Mouse (Mus musculus) hindbrain, embryonic 15.5 days (tissue): ENCODE data around the gene Filip1l. TPM values are rescaled to one million over a fixed set of nuclear protein-coding genes. Genes with fewer than 3 reads are reported as not detected.

Experiments used
- ATAC-seq: fragments of 200-750 bp; cut with Nextera tagmentation; 2 replicates; pipeline ENCODE4 v1.8.0; 2017; ENCODE audit warnings: low read depth, moderate number of reproducible peaks, moderate TSS enrichment; ENCODE audit not compliant: low FRiP score
- H3K27ac ChIP-seq: fragments of 300-500 bp; sonication (generic); replicated peaks from 2 replicates; pipeline ENCODE4 v1.5.1; 2015; ENCODE audit warnings: mild to moderate bottlenecking, inconsistent platforms
- H3K27me3 ChIP-seq: fragments of 300-500 bp; sonication (generic); 2 replicates; pipeline ENCODE4 v1.6.1; 2015; ENCODE audit warnings: control low read depth, inconsistent platforms
- H3K36me3 ChIP-seq: fragments of 300-500 bp; sonication (generic); 2 replicates; pipeline ENCODE4 v1.6.1; 2015; ENCODE audit warnings: control low read depth, inconsistent platforms
- H3K4me1 ChIP-seq: fragments of 300-500 bp; sonication (generic); replicated peaks from 2 replicates; pipeline ENCODE4 v1.6.1; 2015; ENCODE audit warnings: control low read depth, inconsistent platforms
- H3K4me2 ChIP-seq: fragments of 300-500 bp; sonication (generic); 2 replicates; pipeline ENCODE4 v1.6.1; 2015; ENCODE audit warnings: moderate library complexity, mild to moderate bottlenecking, inconsistent platforms
- H3K4me3 ChIP-seq: fragments of 300-500 bp; sonication (generic); 2 replicates; pipeline ENCODE4 v1.5.1; 2015; ENCODE audit warnings: mild to moderate bottlenecking, inconsistent platforms
- H3K9ac ChIP-seq: fragments of 300-500 bp; sonication (generic); 2 replicates; pipeline ENCODE4 v1.6.1; 2015; ENCODE audit warnings: inconsistent platforms
- H3K9me3 ChIP-seq: fragments of 300-500 bp; sonication (generic); 2 replicates; pipeline ENCODE4 v1.6.1; 2016; ENCODE audit warnings: control low read depth, inconsistent platforms
- WGBS: fragments of 180-500 bp; shearing (Covaris S2); methylation state at CpG from one replicate; pipeline ENCODE4 v1.1.7; 2015; 5-methylcytosine and 5-hydroxymethylcytosine counted together
- polyA plus RNA-seq: library from polyadenylated mRNA; unstranded; fragments of >200 nt; fragmentation: Nextera tagmentation; extraction: Ambion mirVana; gene quantifications from 2 replicates; pipeline ENCODE4 v1.2.1, GENCODE M21; 2015

Filip1l gene
- polyA plus RNA-seq, 1 experiment from 2014 or later, result 2.6 TPM

DNA sequence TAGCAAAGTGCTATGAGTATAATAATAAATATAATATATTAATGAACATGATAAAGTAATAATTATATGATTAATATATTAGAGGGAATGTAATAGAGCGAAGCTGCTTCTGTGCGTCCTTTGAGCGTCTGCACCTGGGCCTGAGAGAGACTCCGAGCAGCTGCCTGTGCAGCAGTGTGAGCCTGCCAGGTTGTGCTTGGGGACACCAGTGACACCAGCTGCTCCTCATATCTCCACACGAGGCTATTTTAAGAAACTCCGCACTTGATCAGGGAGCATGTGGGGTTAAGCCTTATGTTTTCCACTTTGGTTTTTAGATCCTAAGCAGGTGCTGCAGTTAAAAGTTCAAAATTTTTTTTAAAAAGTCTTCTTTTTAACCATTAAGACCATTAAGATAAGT is 4.1 kb downstream of the Filip1l start:
- no peak for ATAC-seq
- 76% methylated on average over 6 of the region's 6 CpGs for WGBS
- H3K9ac ChIP-seq, result no peak overlapping the region

DNA sequence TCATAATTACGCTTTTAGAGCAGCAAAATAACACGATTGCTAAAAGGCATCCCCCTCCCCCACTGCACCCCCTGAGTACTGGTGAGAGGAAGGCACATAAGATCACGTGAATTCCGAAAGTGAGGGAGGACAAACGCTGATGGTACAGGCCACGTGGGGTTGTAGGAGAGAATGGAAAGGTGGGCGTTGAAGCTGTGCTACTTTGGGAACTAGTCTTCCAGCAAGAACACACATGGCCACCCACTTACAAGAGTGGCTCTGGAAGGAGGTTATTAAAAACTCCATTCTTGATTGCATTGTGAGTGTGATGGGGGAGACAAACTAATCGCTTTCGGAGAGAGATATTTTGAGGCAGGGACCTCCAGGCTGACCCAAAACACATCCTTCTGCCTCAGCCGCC is 6.4 kb downstream of the Filip1l start:
- H3K36me3 ChIP-seq, result no peaks in the 10 kb centered on the region
- H3K4me1 ChIP-seq, result peaks cover 9% of the 10 kb centered on the region
- no peak overlapping the region for H3K4me3 ChIP-seq
- no peak overlapping the region for H3K27ac ChIP-seq
- no peak overlapping the region for H3K9ac ChIP-seq
- 87% methylated on average over 10 of the region's 10 CpGs for WGBS
- no peaks in the 10 kb centered on the region for H3K27me3 ChIP-seq
- H3K9me3 ChIP-seq, result no peaks in the 10 kb centered on the region
- ATAC-seq, result no peak
- no peak overlapping the region for H3K4me2 ChIP-seq

More for the DNA sequence above, 4.1 kb downstream of the Filip1l start:
- no peaks in the 10 kb centered on the region for H3K27me3 ChIP-seq
- H3K27ac ChIP-seq, result no peak overlapping the region
- 0 out of 2 replicates have a peak, but pooled peaks cover 4% of the 10 kb centered on the region for H3K4me1 ChIP-seq
- no peak overlapping the region for H3K4me3 ChIP-seq
- H3K36me3 ChIP-seq, result no peaks in the 10 kb centered on the region
- H3K4me2 ChIP-seq, result no peak overlapping the region
- no peaks in the 10 kb centered on the region for H3K9me3 ChIP-seq

GRCm38 (mm10) chr16:57360785-57361184 is 7.9 kb downstream of the Filip1l start:
- no peak overlapping the region for H3K4me3 ChIP-seq
- no peak overlapping the region for H3K27ac ChIP-seq
- peaks cover 9% of the 10 kb centered on the region for H3K4me1 ChIP-seq
- H3K9ac ChIP-seq, result no peak overlapping the region
- 97% methylated on average over 3 of the region's 3 CpGs for WGBS
- H3K36me3 ChIP-seq, result no peaks in the 10 kb centered on the region
- ATAC-seq, result no peak
- no peaks in the 10 kb centered on the region for H3K27me3 ChIP-seq
- no peak overlapping the region for H3K4me2 ChIP-seq
- no peaks in the 10 kb centered on the region for H3K9me3 ChIP-seq

GRCm38 (mm10) chr16:57362679-57363401 is 9.9 kb downstream of the Filip1l start:
- Histone ChIP-seq H3K36me3 (no peaks in the 10 kb centered on the region), H3K4me2 (peak overlapping the region; percentile 38), H3K4me3 (no peak overlapping the region), H3K9me3 (no peaks in the 10 kb centered on the region), H3K9ac (no peak overlapping the region), H3K27me3 (no peaks in the 10 kb centered on the region), H3K27ac (no peak overlapping the region), H3K4me1 (peaks cover 9% of the 10 kb centered on the region)
- WGBS, result 34% methylated on average over 18 of the region's 18 CpGs
- peak; percentile 89 for ATAC-seq

DNA sequence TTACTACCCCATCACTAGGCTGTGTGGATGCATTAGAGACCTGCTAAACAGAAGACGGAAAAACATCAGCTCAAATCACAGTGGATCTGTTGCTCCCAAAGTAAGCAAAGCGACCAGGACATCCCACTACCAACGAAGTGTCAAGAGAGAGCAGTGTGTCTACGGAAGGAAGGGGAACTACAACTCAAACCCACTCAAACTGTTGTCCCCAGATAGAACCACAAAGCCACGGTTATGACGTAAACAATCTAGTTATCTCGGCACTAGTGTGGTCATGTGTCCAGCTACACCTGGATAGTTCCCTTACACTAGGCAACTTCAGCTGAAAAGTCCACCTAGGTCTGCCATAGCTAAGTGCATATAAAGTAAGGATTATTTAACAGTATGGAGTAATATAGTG is 11.6 kb downstream of the Filip1l start:
- Histone ChIP-seq H3K4me2 (no peak overlapping the region), H3K36me3 (no peaks in the 10 kb centered on the region), H3K9me3 (no peaks in the 10 kb centered on the region), H3K4me1 (peaks cover 9% of the 10 kb centered on the region), H3K27ac (no peak overlapping the region), H3K4me3 (no peak overlapping the region), H3K9ac (no peak overlapping the region), H3K27me3 (no peaks in the 10 kb centered on the region)
- WGBS, result 91% methylated on average over 7 of the region's 7 CpGs
- ATAC-seq, result no peak

DNA sequence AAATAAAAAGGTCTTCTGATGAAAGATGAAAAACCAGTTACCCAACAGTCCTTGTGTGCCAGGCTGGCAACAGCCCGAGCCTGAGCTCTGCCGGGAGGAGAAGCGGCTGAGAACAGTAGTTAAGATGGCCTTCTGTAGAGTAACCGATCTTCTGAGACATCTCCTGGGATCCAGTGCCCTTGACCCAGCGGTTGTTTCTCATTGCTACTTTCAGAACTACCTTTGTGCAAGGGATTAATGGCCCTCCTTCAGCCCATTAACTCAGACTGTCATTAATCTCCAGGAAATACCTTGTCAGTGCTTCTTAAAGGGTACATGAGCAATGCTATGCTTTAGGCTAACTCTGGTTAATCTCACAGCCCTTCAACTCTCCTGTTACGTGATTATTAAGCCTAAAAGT is 13.2 kb downstream of the Filip1l start:
- H3K36me3 ChIP-seq, result no peaks in the 10 kb centered on the region
- H3K27me3 ChIP-seq, result no peaks in the 10 kb centered on the region
- H3K9me3 ChIP-seq, result no peaks in the 10 kb centered on the region
- H3K4me2 ChIP-seq, result no peak overlapping the region
- H3K27ac ChIP-seq, result no peak overlapping the region
- no peak overlapping the region for H3K4me3 ChIP-seq
- no peak overlapping the region for H3K9ac ChIP-seq
- peaks cover 9% of the 10 kb centered on the region for H3K4me1 ChIP-seq
- WGBS, result 66% methylated on average over 6 of the region's 6 CpGs
- no peak for ATAC-seq

DNA sequence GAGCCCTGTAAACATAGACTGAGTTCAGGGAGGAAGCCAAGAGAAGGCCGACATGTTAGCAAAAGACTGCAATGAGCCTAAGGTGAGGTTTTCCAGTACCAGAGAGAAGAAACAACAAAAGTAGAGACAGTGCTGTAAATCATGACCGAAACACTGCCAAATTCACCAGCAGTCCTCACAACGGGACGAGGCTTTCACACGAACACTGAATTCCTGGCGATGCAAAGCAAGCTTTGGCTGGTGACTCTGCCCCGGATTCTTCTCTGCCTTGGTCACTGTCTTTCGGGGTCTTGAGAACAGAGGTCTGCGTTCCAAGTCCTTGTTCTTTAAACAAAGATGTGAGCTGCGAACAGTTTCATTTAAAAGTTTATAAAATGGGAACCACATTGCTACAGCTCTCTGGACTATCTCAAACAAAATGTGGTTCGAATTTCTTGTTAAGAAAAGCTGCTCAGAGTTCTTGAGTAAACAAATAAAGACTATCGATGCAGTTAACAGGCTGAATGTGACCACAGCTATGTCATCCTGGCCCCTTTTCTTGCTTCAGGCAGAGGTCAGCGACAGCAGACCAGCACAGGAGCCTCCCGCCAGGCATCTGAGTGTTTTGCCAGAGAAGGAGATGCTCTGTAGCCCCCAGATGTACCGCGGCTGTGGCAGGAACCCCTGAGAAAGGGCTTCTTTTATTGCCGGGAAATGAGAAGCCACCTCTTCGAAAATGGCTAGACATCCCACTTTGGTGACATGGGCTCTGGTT is 14.2 kb downstream of the Filip1l start:
- no peak overlapping the region for H3K9ac ChIP-seq

DNA sequence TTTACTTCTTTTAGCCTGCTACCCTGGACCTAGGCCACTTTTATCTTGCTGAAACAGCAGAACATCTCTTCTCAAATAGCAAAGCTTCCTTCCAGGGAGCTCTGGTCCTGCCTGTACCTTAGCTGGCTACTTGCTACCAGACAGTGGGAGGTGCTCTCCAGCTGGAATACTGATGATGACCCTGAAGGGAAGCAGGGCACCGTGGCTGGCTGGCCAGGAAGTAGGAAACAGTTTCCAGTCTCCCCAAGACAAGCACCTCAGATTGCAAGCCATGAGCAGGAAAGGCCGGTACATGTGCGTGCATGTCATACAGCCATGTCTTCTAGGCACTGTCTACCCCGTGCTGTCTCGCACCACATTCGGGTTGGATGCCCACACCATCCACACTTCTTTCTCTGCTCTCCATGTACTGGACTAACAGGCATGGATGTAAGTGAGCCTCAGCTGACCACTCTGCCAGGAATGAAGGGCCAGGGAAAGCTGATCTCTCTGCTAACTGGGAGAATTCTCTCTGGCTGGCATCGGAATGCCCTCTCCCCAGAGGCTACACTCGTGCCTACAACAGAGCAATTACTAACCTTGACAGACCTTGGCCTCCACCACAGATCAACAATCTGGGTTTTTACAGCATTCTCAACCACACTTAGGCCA is 17.1 kb downstream of the Filip1l start:
- no peak overlapping the region for H3K4me3 ChIP-seq
- 88% methylated on average over 8 of the region's 8 CpGs for WGBS
- H3K4me1 ChIP-seq, result no peaks in the 10 kb centered on the region
- no peak for ATAC-seq
- no peaks in the 10 kb centered on the region for H3K27me3 ChIP-seq
- H3K36me3 ChIP-seq, result no peaks in the 10 kb centered on the region
- no peak overlapping the region for H3K9ac ChIP-seq
- no peaks in the 10 kb centered on the region for H3K9me3 ChIP-seq
- no peak overlapping the region for H3K4me2 ChIP-seq
- H3K27ac ChIP-seq, result no peak overlapping the region

More for the DNA sequence above, 14.2 kb downstream of the Filip1l start:
- no peak overlapping the region for H3K27ac ChIP-seq
- WGBS, result 76% methylated on average over 18 of the region's 18 CpGs
- ATAC-seq, result no peak
- H3K4me1 ChIP-seq, result peaks cover 9% of the 10 kb centered on the region
- H3K4me3 ChIP-seq, result no peak overlapping the region
- no peaks in the 10 kb centered on the region for H3K36me3 ChIP-seq
- H3K9me3 ChIP-seq, result no peaks in the 10 kb centered on the region
- no peak overlapping the region for H3K4me2 ChIP-seq
- no peaks in the 10 kb centered on the region for H3K27me3 ChIP-seq

DNA sequence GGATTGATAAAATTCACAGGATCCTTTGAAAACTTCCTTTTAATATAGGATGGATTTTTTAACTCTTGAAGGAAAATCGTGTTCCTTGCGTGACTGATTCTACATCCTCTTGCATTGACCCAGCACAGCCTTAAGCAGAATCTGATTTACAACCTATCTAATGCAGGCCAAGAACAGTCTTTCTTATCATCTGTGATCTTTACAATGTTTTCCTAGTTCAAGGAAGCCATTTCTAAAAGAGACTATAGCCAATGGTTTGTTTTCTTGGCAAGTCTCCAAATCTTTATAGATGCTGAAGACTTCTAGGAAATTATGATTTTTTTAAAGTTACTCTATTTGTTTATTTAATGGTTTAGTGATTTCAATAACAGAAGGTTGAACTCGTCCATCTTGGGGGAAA is 19.3 kb downstream of the Filip1l start:
- Histone ChIP-seq H3K4me3 (no peak overlapping the region), H3K27me3 (no peaks in the 10 kb centered on the region), H3K27ac (no peak overlapping the region), H3K36me3 (no peaks in the 10 kb centered on the region), H3K9me3 (no peaks in the 10 kb centered on the region), H3K4me1 (no peaks in the 10 kb centered on the region), H3K9ac (no peak overlapping the region), H3K4me2 (no peak overlapping the region)
- no peak for ATAC-seq
- WGBS, result 92% methylated on average over 3 of the region's 3 CpGs

DNA sequence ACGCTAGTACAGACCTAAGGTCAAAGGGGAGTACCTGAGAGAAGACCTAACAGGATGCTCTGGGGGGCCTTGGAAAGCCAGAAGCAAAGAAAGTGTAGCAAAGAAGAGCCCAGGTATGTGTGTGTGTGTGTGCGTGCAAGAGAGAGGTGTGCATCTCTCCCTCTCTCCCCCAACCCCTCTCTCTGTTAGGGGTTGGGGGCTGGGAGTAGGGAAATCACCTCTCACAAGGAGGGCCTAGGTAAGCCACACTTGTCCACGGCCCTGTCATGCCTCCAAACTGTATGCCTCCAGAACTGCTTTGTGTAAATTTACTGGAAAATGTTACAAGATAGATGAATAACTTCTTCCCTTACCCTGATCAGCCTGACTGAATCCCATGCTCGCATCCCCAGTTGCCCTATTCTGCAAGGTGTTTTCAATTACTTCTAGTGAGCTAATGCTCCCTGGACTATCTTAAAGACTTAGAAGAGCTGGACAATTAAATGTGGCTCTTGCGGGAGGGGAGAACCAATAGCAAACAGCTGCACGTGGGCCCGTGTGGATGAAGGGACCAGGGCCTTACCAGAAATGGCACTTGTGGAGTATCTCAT is 22.4 kb downstream of the Filip1l start:
- H3K9me3 ChIP-seq, result no peaks in the 10 kb centered on the region
- H3K4me1 ChIP-seq, result no peaks in the 10 kb centered on the region
- no peak overlapping the region for H3K9ac ChIP-seq
- H3K4me3 ChIP-seq, result no peak overlapping the region
- H3K27me3 ChIP-seq, result no peaks in the 10 kb centered on the region
- H3K4me2 ChIP-seq, result no peak overlapping the region
- 86% methylated on average over 7 of the region's 7 CpGs for WGBS
- ATAC-seq, result no peak; the same call in 1 of the 2 replicates
- H3K27ac ChIP-seq, result no peak overlapping the region
- no peaks in the 10 kb centered on the region for H3K36me3 ChIP-seq

DNA sequence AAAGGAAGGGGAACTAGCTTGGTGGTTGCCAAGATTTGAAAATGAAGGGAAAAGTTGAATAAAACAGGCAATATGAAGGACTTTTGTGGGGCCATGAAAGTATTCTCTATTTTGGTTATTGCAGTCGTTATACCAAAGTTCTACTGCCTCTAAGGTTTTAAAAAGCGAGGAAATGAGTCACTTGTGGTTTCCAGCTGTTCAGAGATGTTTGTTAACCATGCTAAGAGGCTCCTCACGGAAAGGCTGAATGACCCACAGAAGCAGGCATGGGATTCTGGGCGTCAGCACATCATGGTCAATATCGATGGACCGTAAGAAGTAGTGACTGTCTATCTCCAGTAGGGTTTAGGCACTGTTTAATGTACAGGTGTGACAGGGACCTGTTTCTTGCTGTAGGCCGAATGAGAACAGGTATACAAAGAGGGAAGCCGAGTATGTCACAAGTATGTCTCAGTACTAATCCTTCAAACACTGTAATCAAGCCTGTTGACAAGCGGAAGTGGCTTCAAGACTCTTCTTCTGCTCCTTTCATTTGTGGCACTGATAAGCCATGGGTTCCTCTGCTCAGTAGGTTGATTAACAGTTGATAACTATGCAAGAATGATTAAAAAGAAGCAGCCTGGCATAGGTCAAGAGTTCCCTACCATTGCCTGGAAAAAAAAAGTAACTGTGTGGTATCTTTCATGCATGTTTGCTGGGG is 25.9 kb downstream of the Filip1l start:
- no peaks in the 10 kb centered on the region for H3K4me1 ChIP-seq
- no peak for ATAC-seq
- WGBS, result 89% methylated on average over 9 of the region's 9 CpGs
- no peak overlapping the region for H3K4me3 ChIP-seq
- no peak overlapping the region for H3K27ac ChIP-seq
- H3K9ac ChIP-seq, result no peak overlapping the region
- no peak overlapping the region for H3K4me2 ChIP-seq
- no peaks in the 10 kb centered on the region for H3K9me3 ChIP-seq
- H3K27me3 ChIP-seq, result no peaks in the 10 kb centered on the region
- H3K36me3 ChIP-seq, result no peaks in the 10 kb centered on the region
